Mouse (Mus musculus): ENCODE measurements around the gene Cnn2.
"Not testable (repeated sequence)": the region's sequence is repeated elsewhere in the genome, so short reads cannot be mapped to it uniquely, and the experiment has no call there.

The Cnn2 gene

GRCm38 (mm10) chr10:80041409-80042060 is 53.2 kb downstream of the Cnn2 start:
- not testable (repeated sequence) for DNase-seq (ENCODE audit: extremely low spot score)

GRCm38 (mm10) chr10:80044087-80044486 is 55.7 kb downstream of the Cnn2 start:
- no peak for DNase-seq (ENCODE audit: extremely low spot score)

GRCm38 (mm10) chr10:80045364-80045763 is 57.0 kb downstream of the Cnn2 start:
- not testable (repeated sequence) for DNase-seq (ENCODE audit: extremely low spot score)
